Mouse (Mus musculus) gastrocnemius, postnatal 4 days (tissue): ENCODE results near the gene Dazap2. TPM values are rescaled to one million over a fixed set of nuclear protein-coding genes. Genes with fewer than 3 reads are reported as not detected.
A peak's percentile ranks its signal among the peaks of the same experiment; 100 is the strongest.

Experiments
- DNase-seq, 2 experiments: peaks; one replicate each; pipeline ENCODE4 v3.0.0; 2021 to 2022; ENCODE audit warnings: low spot score in 2 of 2, mixed read lengths in 2 of 2
- total RNA-seq, 2 experiments: library from RNA; stranded (reverse); gene quantifications; 2 replicates each; pipeline ENCODE4 v1.2.3; 2021

Gene Dazap2
- total RNA-seq, 2 experiments from 2014 or later = 69.7 to 83.6 TPM

DNA sequence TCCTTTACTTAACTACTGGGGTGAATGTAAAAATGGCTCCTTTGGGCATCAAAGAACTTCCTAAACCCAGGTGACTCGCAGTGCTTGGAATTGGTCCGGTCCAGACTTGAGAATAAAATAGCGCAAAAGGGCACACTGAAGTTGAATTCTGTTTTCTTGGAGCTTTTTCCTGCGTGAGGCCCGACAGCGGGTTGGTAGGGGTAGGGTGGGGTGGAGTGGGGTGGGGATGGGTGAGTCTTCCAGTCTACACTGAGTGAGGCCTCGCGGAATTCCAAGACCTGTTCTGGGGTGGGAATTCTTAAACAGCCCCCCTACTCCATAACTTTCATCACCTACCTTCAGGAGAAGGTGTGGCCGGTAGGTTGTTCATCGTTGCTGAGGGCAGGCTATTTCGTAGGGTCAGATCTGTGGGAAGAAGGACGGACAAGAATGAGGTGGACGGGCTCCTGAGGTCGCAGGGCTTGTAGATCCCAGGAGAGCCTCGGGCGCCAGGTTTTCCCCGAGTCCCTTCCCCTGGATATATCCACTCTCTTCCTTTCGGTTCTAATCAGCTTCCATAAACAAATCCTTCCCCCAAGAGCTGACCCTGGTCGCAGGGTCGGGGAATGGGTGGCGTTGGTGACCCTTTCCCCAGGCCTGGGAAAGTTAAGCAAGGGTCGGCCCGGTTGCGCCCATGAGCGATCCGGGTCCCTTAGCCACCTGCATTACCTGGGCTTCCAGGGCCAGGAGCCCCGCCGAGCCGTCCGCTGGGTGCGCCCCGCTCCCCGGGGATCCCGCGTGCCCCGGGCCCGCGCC lies 20.9 kb downstream of the Dazap2 start:
- no peak for DNase-seq

DNA sequence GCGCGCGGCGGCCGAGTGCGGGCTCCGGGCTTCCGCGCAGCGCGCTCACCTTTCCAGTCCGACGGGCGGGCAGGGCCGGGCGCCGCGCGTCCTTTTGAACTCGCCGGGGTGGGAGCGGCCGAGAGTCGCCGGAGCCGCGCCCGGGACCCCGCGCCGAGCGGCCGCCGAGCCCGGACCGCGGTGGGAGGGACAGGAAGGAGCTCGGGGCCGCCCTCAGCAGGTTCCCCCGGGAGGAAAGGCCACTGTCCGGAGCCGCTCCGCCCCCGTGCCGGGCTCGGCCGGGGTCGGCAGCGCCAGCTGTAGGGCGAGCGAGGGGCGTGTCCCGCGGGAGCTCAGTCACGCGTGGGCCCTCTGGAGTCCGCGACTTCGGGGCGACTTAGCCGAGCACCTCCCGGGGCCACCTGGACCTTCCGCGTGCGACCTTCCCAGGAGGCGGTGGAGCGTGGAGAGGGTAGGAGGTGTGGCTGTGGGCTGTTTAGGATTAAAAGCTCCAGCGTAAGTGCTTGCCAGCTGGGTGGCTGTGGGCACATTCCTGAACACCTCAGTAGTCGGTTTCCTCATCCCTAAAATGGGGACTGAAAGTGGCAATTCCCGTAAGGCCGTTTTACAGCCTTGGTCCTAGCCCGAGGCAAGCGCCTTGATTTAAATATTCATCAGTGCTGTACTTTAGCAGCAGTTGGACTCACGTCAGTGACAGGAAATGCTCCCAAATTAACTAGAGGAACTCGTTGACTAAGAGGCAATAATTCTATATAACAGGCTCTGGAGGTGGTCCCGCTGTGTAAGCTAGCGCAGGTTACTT lies 21.8 kb downstream of the Dazap2 start, which contains the start of gene Smagp:
Gene Smagp (minus strand): TSS at position 241 of the 802 bp plus-strand sequence.
- peak in 1 of 2 experiments; percentile 30 for DNase-seq

DNA sequence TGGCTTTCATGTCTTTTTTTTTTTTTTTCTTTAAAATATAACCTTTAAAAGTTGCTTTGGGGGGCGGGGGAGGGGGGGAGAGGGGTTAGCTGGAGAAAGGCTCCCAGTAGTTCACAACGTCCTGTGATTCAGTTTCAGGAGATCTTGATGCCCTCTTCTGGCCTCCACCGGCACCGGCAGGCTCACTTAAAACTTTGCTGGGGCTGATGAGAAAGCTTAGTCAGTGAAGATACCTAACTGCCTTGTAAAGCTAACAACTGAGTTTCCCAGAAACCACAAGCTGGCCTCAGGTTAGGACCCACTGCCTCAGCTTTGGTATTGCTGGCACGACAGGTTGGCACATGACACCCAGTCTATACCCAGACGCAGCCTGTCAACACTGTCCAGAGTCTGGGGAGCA lies 22.5 kb downstream of the Dazap2 start:
- peak in 1 of 2 experiments; percentile 23 for DNase-seq

- no peak for DNase-seq
Measured at GRCm38 (mm10) chr15:100639972-100640750, 25.0 kb downstream of the Dazap2 start.

GRCm38 (mm10) chr15:100641226-100641810 lies 26.2 kb downstream of the Dazap2 start:
- DNase-seq = no peak

DNA sequence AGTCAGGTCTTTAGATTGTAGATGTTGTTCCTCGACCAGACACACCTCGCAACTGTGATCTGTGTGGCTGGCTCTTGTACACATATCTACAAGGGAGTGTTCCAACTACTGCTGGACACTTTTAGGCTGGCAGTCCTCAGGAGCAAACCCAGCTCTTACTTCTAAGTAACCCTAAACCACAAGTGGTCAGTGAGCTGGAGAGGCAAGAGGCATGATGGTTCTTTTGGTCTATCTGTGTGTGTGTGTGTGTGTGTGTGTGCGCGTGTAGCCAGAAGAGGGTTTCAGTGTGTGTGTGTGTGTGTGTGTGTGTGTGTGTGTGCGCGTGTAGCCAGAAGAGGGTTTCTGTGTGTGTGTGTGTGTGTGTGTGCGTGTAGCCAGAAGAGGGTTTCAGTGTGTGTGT lies 27.3 kb downstream of the Dazap2 start:
- no peak for DNase-seq

DNA sequence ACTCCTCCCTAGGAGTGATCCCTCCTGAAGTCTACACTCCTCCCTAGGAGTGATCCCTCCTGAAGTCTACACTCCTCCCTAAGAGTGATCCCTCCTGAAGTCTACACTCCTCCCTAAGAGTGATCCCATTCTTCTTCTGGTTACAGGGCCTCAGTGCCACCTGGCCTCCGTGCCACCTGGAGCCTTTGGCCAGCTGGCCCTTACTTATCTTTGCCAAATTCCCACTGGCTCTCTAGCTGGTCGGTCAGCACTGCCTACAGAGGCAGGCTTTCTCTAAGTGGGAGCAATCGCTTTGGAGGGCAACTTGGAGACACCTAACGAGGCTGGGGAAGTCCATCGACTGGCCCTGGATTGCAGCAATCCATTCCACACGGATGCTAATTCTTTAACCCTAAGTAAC lies 31.0 kb downstream of the Dazap2 start:
- no peak for DNase-seq

GRCm38 (mm10) chr15:100650111-100650510 lies 35.0 kb downstream of the Dazap2 start:
- no peak for DNase-seq

- no peak for DNase-seq
Measured at GRCm38 (mm10) chr15:100651610-100652009, 36.5 kb downstream of the Dazap2 start.

- no peak for DNase-seq
Measured at GRCm38 (mm10) chr15:100654271-100654670, 39.1 kb downstream of the Dazap2 start.

DNA sequence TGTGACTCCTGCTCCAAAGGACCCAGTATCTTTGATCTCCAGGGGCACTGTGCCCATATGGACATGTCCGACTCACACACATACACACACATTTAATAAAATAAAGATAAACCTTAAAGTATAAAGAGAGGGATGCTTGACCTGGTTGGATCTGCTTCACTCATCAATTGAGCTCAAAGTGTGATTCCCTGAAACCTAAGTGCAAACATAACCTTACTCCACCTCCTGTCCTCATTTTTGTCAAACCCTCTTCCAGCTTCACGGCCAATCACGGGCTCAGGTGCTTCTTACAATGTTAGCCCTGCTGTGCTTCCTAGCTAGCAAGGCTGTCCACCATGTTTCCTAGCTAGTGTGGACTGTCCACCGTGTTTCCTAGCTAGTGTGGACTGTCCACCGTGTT lies 40.1 kb downstream of the Dazap2 start:
- no peak for DNase-seq

- no peak for DNase-seq
Measured at GRCm38 (mm10) chr15:100660306-100660705, 45.2 kb downstream of the Dazap2 start.

GRCm38 (mm10) chr15:100660805-100661204 lies 45.7 kb downstream of the Dazap2 start:
- DNase-seq = no peak

DNA sequence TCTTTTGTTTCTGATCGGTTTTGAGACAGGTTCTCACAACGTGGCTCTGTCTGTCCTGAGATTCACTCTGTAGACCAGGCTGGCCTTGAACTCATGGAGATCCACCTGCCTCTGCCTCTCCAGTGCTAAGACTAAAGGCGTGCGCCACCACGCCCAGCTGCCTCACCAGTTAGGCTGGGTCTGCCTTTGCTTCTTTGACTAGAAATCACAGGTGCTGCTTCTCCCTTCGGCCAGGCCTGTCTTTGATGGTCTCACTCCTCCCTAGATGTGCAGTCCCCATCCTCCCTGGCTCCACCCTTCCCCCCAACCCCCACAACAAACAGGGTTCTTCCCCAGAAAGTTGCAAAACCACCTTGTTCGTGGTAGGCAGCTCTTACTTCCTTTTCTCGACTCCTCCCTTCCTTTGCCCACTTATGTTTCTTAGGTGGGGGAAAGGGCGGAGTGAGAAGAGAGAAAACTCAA lies 49.7 kb downstream of the Dazap2 start:
- no peak for DNase-seq

DNA sequence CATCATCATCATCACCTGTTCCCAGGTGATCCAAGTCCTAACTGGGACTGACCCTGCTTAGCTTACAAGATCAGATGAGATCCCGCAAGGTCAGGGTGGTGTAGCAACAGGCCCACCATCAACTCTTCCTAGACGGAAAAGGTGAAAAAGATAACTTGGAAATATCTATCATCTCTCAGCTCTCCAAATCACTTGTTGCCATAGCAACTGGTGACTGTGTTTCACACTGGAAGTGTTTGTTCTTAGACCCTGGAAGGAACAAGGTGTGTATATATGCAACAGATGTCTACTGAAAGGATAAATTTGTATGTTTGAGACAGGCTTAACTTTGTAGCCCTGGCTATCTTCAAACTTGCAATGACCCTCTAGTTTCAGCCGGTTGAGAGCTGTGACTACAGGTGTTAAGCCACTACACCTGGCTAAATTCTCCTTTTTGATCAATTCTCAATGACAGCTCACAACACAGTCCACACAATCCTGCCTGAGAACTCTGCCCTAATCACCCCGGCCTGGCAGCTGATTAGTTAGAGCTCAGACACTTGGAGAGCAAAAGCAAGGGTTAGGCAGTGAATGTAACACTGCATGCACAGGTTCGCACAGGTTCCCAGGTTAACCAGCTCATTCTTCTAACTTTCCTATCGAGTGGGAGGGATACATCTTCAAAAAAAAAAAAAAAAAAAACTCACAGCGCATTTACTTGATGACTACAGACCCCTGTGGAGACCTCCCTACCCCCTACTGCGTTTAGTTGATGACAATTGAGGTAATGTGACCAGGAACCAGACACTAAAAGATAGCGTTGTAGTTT lies 50.5 kb downstream of the Dazap2 start:
- no peak for DNase-seq

DNA sequence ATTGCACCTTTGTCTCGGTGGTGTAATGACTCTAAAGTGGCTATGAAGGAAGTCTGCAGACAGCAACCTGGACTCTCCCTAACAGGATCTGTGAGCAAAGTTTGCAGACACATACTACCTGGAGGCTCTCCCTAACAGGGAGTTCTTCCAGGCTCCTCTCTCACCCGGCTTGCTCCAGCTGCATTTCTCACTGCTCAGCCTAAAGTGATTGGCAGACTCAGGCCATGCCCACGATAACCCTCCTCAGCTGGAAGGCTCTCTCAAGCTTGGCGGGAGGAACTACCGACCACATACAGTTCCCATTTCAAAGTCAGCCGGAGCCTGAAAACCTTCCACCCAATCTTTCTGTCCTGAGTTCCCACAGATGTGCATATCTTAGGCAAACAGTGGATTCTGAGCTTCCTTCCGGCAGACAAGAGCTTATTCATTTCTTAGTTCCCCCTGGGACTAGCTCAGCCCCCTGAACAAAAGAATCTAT lies 51.1 kb downstream of the Dazap2 start:
- DNase-seq = no peak

- no peak for DNase-seq
Measured at GRCm38 (mm10) chr15:100666851-100667250, 51.7 kb downstream of the Dazap2 start.

DNA sequence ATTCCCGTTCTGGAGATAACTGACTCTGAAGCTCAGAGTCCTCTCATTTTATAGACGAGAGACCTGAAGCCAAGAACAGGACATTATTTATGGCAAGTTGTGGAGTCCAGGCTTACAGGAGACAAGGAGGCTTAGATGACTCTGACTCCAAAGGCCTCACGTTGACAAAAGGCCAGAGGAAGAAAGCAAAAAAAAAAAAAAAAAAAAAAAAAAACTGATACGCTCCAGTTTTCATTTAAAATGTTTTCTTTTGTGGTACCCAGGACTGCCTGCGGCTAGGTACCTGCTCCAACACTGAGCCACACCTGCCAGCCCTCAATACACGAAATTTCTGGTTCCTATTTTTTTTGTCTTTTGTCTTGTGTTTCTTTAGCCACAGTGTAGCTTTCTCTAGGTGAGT lies 52.3 kb downstream of the Dazap2 start:
- DNase-seq = no peak

- no peak for DNase-seq
Measured at GRCm38 (mm10) chr15:100667871-100668545, 52.9 kb downstream of the Dazap2 start.
